Mouse (Mus musculus): ENCODE data around the gene Gm49416. TPM values are rescaled to one million over a fixed set of nuclear protein-coding genes. Genes with fewer than 3 reads are reported as not detected.
"Not testable (repeated sequence)": the region's sequence is repeated elsewhere in the genome, so short reads cannot be mapped to it uniquely, and the experiment has no call there.

The Gm49416 gene
- total RNA-seq, 1 experiment from 2014 or later = not detected

GRCm38 (mm10) chr19:8875031-8875430 lies 13.7 kb upstream of the Gm49416 start:
- no peak for DNase-seq

GRCm38 (mm10) chr19:8880311-8881033 lies 8.3 kb upstream of the Gm49416 start, which contains the start of gene Uqcc3:
Gene Uqcc3, minus strand, starts transcription at chr19:8880923.
- DNase-seq = peak; percentile 95

- DNase-seq = no peak
Measured at GRCm38 (mm10) chr19:8881034-8881392, 7.7 kb upstream of the Gm49416 start.

- DNase-seq = no peak
Measured at GRCm38 (mm10) chr19:8883616-8884015, 5.1 kb upstream of the Gm49416 start, which contains the start of the genes Lbhd1 and Gm49403. Gene Lbhd1, plus strand, starts transcription at chr19:8883732. Gene Gm49403, plus strand, starts transcription at chr19:8883930.

- no peak for DNase-seq
Measured at GRCm38 (mm10) chr19:8886916-8887584, 1.7 kb upstream of the Gm49416 start.

- DNase-seq = no peak
Measured at GRCm38 (mm10) chr19:8887585-8888463, 902 bp upstream of the Gm49416 start.

GRCm38 (mm10) chr19:8892829-8893766 lies 4.4 kb downstream of the Gm49416 start, which contains the start of gene Ints5:
Gene Ints5, plus strand, starts transcription at chr19:8893005.
- DNase-seq = peak; percentile 92

- DNase-seq = no peak
Measured at GRCm38 (mm10) chr19:8895397-8895960, 6.8 kb downstream of the Gm49416 start.

GRCm38 (mm10) chr19:8896231-8896630 lies 7.5 kb downstream of the Gm49416 start:
- not testable (repeated sequence) for DNase-seq

GRCm38 (mm10) chr19:8897211-8897864 lies 8.6 kb downstream of the Gm49416 start:
- DNase-seq = peak; percentile 84

- peak; percentile 98 for DNase-seq
Measured at GRCm38 (mm10) chr19:8897865-8898495, 9.3 kb downstream of the Gm49416 start, which contains the start of gene Ganab. Gene Ganab, plus strand, starts transcription at chr19:8898071.

GRCm38 (mm10) chr19:8898576-8898975 lies 9.8 kb downstream of the Gm49416 start:
- no peak for DNase-seq

- DNase-seq = no peak
Measured at GRCm38 (mm10) chr19:8899079-8899478, 10.4 kb downstream of the Gm49416 start.

GRCm38 (mm10) chr19:8903412-8903811 lies 14.7 kb downstream of the Gm49416 start:
- DNase-seq = no peak

- DNase-seq = no peak
Measured at GRCm38 (mm10) chr19:8908531-8908930, 19.8 kb downstream of the Gm49416 start.

- DNase-seq = no peak
Measured at GRCm38 (mm10) chr19:8911810-8912209, 23.1 kb downstream of the Gm49416 start.

- DNase-seq = no peak
Measured at GRCm38 (mm10) chr19:8914212-8914611, 25.5 kb downstream of the Gm49416 start.

GRCm38 (mm10) chr19:8919000-8919399 lies 30.3 kb downstream of the Gm49416 start:
- DNase-seq = no peak

- DNase-seq = no peak
Measured at GRCm38 (mm10) chr19:8919684-8920072, 31.0 kb downstream of the Gm49416 start.

All from adrenal gland, postnatal 14 days (tissue).